Mouse (Mus musculus) liver, embryonic 14.5 days (tissue): ENCODE measurements at regions not wholly inside any gene's neighbourhood (a gene's known extent, or its start where the extent isn't known, plus 50 kb on each side); places are given as distances from the start of the nearest gene placed in this dataset.

Experiments used
- CTCF ChIP-seq: IDR thresholded peaks from 2 replicates; pipeline ENCODE4 v1.5.1; 2016; ENCODE audit warnings: antibody characterized with exemption, low read depth, control low read depth
- EP300 ChIP-seq: IDR thresholded peaks from 2 replicates; pipeline ENCODE4 v1.6.1; 2016; ENCODE audit warnings: antibody characterized with exemption, low read depth

DNA sequence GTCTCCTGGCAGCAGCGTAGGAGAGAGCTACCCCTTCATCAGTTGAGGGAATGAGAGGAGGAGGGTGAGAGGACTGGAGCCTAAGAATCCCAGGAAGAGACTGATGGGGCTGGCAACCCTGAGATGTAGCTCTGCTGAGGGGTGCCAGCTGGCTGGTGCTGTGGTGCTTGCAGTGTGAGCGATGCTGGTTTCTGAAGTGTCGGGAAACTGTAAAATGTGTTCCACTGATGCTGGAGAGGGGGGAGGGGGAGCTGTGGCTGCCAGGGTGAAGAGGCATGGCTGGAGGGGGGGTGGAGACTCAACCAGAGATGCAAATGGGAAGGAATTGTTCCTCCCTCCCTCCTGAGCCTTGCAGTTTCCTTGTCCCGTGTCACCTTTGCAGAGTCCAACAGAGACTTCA is 102.0 kb upstream of the Max start:
- TF ChIP-seq CTCF (no peak), EP300 (no peak)
